Mouse (Mus musculus) intestine, embryonic 15.5 days (tissue): ENCODE results near the gene Rpsa. TPM values are rescaled to one million over a fixed set of nuclear protein-coding genes. Genes with fewer than 3 reads are reported as not detected.

ENCODE experiments used
- ATAC-seq: fragments of 200-750 bp; cut with Nextera tagmentation; 2 replicates; pipeline ENCODE4 v1.8.0; 2017; ENCODE audit warnings: moderate TSS enrichment, moderate library complexity
- H3K27ac ChIP-seq: fragments of 300-500 bp; sonication (generic); 2 replicates; pipeline ENCODE4 v1.5.1; 2015; ENCODE audit warnings: mild to moderate bottlenecking, inconsistent platforms
- H3K27me3 ChIP-seq: fragments of 300-500 bp; sonication (generic); replicated peaks from 2 replicates; pipeline ENCODE4 v1.6.1; 2015; ENCODE audit warnings: inconsistent platforms
- H3K36me3 ChIP-seq: fragments of 300-500 bp; sonication (generic); 2 replicates; pipeline ENCODE4 v1.6.1; 2015; ENCODE audit warnings: inconsistent platforms
- H3K4me1 ChIP-seq: fragments of 300-500 bp; sonication (generic); replicated peaks from 2 replicates; pipeline ENCODE4 v1.6.1; 2015; ENCODE audit warnings: inconsistent platforms
- H3K4me2 ChIP-seq: fragments of 300-500 bp; sonication (generic); replicated peaks from 2 replicates; pipeline ENCODE4 v1.6.1; 2015; ENCODE audit warnings: mild to moderate bottlenecking, inconsistent platforms
- H3K4me3 ChIP-seq: fragments of 300-500 bp; sonication (generic); replicated peaks from 2 replicates; pipeline ENCODE4 v1.5.1; 2015; ENCODE audit warnings: inconsistent platforms
- H3K9ac ChIP-seq: fragments of 300-500 bp; sonication (generic); 2 replicates; pipeline ENCODE4 v1.6.1; 2015; ENCODE audit warnings: inconsistent platforms
- H3K9me3 ChIP-seq: fragments of 300-500 bp; sonication (generic); 2 replicates; pipeline ENCODE4 v1.6.1; 2016; ENCODE audit warnings: inconsistent platforms
- WGBS: fragments of 180-500 bp; shearing (Covaris S2); methylation state at CpG from one replicate; pipeline ENCODE4 v1.1.7; 2015; 5-methylcytosine and 5-hydroxymethylcytosine counted together
- polyA plus RNA-seq: library from polyadenylated mRNA; unstranded; fragments of >200 nt; fragmentation: Nextera tagmentation; extraction: Ambion mirVana; gene quantifications from 2 replicates; pipeline ENCODE4 v1.2.1, GENCODE M21; 2015

Rpsa gene
- polyA plus RNA-seq, result 1,311 and 1,452 TPM in 2 replicates

DNA sequence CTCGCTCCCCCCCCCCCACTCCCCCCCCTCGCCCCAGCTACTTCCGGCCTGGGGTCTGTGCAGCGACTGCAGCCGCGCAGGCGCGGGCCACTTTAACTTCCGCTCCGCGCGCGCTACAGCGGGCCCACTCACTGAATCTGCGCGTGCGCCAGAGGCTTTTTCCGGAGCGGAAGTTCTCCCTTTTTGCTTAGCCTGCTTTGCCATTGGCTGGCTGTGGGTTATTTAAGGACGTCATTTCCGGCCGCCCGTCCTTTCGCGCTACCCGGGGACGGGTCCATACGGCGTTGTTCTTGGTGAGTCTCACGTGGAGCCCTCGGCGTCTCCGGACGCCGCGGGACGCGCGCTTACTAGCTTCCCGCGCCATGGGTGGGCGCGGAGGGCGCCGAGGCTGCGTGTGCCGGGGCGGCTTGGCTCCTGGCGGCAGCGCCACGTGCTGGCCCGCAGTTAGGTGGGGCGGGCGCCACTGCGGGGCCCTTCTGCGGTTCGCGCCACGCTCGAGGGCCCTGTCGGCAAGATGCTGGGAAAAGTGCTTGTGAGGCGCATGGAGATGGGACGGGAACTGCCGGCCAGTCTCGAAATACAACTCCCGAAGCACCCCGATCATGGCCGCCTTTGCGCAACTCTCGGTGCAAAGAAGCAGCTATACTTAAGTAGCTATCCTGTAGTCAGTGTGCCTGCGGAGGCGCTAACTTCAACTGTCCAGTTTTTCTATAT, at the start of gene Rpsa:
Gene Rpsa (plus strand): TSS at position 152 of the 714 bp plus-strand sequence.
- ATAC-seq, result peak; percentile 97
- H3K27me3 ChIP-seq, result no peaks in the 10 kb centered on the region
- peaks cover 32% of the 10 kb centered on the region for H3K36me3 ChIP-seq
- peak within 1 kb of the TSS; percentile 100 for H3K9ac ChIP-seq
- WGBS, result under 1% methylated on average over 67 of the region's 72 CpGs
- H3K4me2 ChIP-seq, result peak within 1 kb of the TSS; percentile 72
- H3K4me3 ChIP-seq, result peak within 1 kb of the TSS; percentile 98
- H3K9me3 ChIP-seq, result no peaks in the 10 kb centered on the region
- H3K4me1 ChIP-seq, result peaks cover 9% of the 10 kb centered on the region
- H3K27ac ChIP-seq, result peak within 1 kb of the TSS; percentile 94

DNA sequence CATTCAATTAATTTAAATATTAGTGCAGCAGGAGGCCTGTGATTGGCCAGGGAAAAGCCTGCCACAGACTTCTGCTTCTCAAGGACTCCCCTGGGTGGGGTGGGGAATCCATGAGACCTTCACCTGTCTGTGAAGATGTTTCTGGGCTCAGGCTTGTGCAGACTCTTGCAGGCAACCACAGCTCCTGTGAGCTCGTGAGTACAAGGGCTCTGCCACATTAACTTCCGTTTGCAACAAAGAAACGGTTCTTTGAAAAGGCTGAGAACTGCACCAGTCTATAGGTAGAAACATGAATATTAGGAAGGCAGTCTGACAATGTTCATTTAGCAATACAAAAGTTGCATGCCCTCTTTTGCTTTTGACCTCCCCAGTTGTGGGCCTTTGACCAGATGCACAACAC, 49.2 kb upstream of the Rpsa start:
- no peak overlapping the region for H3K27ac ChIP-seq
- H3K9ac ChIP-seq, result no peak overlapping the region
- no peak for ATAC-seq
- no peaks in the 10 kb centered on the region for H3K27me3 ChIP-seq
- H3K4me2 ChIP-seq, result no peak overlapping the region
- H3K4me3 ChIP-seq, result no peak overlapping the region
- no peaks in the 10 kb centered on the region for H3K9me3 ChIP-seq
- no peaks in the 10 kb centered on the region for H3K4me1 ChIP-seq
- no peaks in the 10 kb centered on the region for H3K36me3 ChIP-seq
- WGBS, result 86% methylated on average over 3 of the region's 3 CpGs

DNA sequence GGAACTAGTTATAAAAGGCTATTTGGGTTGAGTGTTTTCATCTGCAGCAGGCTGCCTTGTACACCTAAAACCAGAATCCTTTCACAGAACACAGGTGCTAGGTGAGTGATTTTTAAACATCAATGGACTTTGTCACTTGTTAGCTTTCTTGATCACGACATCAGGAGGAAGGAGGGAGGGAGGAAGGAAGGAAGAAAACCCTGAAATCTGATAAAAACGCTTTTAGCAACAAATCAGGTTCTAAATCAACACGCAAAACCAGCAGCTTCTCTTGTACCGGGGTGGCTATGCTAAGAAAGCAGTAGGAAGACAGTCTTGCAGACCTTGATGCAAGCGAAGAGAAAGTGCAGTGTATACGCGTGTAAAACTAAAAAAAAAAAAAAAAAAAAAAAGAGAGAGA, 47.6 kb upstream of the Rpsa start:
- no peak overlapping the region for H3K27ac ChIP-seq
- no peaks in the 10 kb centered on the region for H3K9me3 ChIP-seq
- no peak overlapping the region for H3K9ac ChIP-seq
- no peak overlapping the region for H3K4me3 ChIP-seq
- 62% methylated on average over 7 of the region's 7 CpGs for WGBS
- H3K36me3 ChIP-seq, result no peaks in the 10 kb centered on the region
- H3K4me1 ChIP-seq, result no peaks in the 10 kb centered on the region
- H3K27me3 ChIP-seq, result no peaks in the 10 kb centered on the region
- ATAC-seq, result no peak
- H3K4me2 ChIP-seq, result no peak overlapping the region

- Histone ChIP-seq H3K36me3 (no peaks in the 10 kb centered on the region), H3K27ac (no peak overlapping the region), H3K4me3 (no peak overlapping the region), H3K9me3 (no peaks in the 10 kb centered on the region), H3K4me1 (no peaks in the 10 kb centered on the region), H3K27me3 (no peaks in the 10 kb centered on the region), H3K4me2 (no peak overlapping the region), H3K9ac (no peak overlapping the region)
- no peak for ATAC-seq
- WGBS, result 80% methylated on average over 8 of the region's 8 CpGs
These were observed 46.9 kb upstream of the Rpsa start for GRCm38 (mm10) chr9:120080546-120081108.

DNA sequence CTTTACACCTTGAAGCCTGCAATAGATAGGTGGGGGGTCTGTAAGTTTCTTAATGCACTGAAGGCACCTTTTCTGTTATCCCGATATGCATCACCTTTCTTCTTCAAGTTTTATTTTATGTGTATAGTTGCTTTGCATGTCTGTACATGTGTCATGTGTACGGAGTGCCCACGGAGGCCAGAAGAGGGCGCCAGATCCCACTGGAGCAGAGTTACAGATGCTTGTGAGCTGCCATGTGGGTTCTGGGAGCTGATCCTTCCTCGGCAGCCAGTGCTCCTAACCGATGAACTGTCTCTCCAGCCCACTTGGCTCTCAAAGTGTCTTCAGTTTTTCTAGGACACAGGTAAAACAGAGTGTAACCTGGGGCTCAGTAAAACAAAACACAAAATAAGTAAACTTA, 46.2 kb upstream of the Rpsa start:
- Histone ChIP-seq H3K27ac (no peak overlapping the region), H3K9me3 (no peaks in the 10 kb centered on the region), H3K4me3 (no peak overlapping the region), H3K27me3 (no peaks in the 10 kb centered on the region), H3K9ac (no peak overlapping the region), H3K4me2 (no peak overlapping the region), H3K36me3 (no peaks in the 10 kb centered on the region), H3K4me1 (no peaks in the 10 kb centered on the region)
- 75% methylated on average over 6 of the region's 6 CpGs for WGBS
- no peak for ATAC-seq

- Histone ChIP-seq H3K27me3 (no peaks in the 10 kb centered on the region), H3K4me3 (no peak overlapping the region), H3K4me2 (no peak overlapping the region), H3K36me3 (no peaks in the 10 kb centered on the region), H3K9ac (no peak overlapping the region), H3K9me3 (no peaks in the 10 kb centered on the region), H3K4me1 (no peaks in the 10 kb centered on the region), H3K27ac (no peak overlapping the region)
- 75% methylated on average over 5 of the region's 5 CpGs for WGBS
- ATAC-seq, result no peak
These were observed 45.5 kb upstream of the Rpsa start for GRCm38 (mm10) chr9:120081967-120082366.

DNA sequence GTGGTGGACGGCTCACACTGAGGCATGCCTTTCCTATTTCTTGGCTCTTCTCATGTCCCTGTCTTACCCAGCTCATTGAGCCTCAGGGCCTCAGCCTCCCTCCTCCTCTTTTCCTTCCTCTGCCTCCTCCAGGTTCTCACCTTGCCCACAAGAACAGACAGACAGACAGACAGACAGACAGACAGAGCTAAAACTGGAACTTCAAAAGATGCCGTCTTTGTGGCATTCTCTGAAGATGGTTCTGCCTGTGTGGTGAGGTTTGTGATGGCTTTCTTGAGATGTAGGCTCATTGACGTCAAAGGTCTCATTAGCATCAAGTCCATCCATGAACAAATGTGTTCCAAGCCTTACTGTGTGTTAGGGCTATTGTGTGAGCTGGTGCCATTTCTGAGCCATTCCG, 44.8 kb upstream of the Rpsa start:
- Histone ChIP-seq H3K4me2 (no peak overlapping the region), H3K9me3 (no peaks in the 10 kb centered on the region), H3K36me3 (no peaks in the 10 kb centered on the region), H3K27ac (no peak overlapping the region), H3K4me3 (no peak overlapping the region), H3K27me3 (no peaks in the 10 kb centered on the region), H3K4me1 (no peaks in the 10 kb centered on the region), H3K9ac (no peak overlapping the region)
- no peak for ATAC-seq
- WGBS, result 89% methylated on average over 4 of the region's 4 CpGs

GRCm38 (mm10) chr9:120083158-120083894, 44.2 kb upstream of the Rpsa start:
- Histone ChIP-seq H3K27me3 (no peaks in the 10 kb centered on the region), H3K4me1 (no peaks in the 10 kb centered on the region), H3K27ac (no peak overlapping the region), H3K36me3 (no peaks in the 10 kb centered on the region), H3K4me2 (no peak overlapping the region), H3K9ac (no peak overlapping the region), H3K9me3 (no peaks in the 10 kb centered on the region), H3K4me3 (no peak overlapping the region)
- 83% methylated on average over 18 of the region's 18 CpGs for WGBS
- ATAC-seq, result no peak

GRCm38 (mm10) chr9:120084406-120084805, 43.1 kb upstream of the Rpsa start:
- no peaks in the 10 kb centered on the region for H3K9me3 ChIP-seq
- ATAC-seq, result no peak
- WGBS, result 83% methylated on average over 9 of the region's 9 CpGs
- no peak overlapping the region for H3K4me3 ChIP-seq
- no peak overlapping the region for H3K9ac ChIP-seq
- H3K27me3 ChIP-seq, result no peaks in the 10 kb centered on the region
- H3K4me2 ChIP-seq, result no peak overlapping the region
- H3K36me3 ChIP-seq, result no peaks in the 10 kb centered on the region
- H3K4me1 ChIP-seq, result no peaks in the 10 kb centered on the region
- no peak overlapping the region for H3K27ac ChIP-seq

- no peaks in the 10 kb centered on the region for H3K4me1 ChIP-seq
- no peak for ATAC-seq
- 85% methylated on average over 7 of the region's 7 CpGs for WGBS
These were observed 38.4 kb upstream of the Rpsa start for GRCm38 (mm10) chr9:120089125-120089524.

DNA sequence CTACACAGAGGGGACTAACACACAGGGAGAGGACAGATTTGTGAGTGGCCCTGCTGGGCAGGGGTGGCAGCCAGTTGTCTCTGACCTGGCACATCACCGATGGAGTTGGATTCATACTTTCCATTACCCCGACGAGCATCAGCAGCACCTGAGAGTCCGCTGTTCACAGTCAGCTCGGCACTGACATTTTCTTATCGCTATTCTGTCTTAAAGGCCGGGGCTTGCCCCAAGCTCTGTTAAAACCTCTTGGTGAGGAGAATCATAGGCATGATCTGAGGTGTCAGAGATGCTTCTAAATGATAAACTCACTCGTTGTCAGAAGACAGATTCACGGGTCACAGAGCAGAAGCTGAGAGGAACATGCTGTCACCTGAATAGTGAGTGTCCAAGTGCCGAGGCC, 36.4 kb upstream of the Rpsa start:
- H3K4me2 ChIP-seq, result no peak overlapping the region
- H3K27ac ChIP-seq, result no peak overlapping the region
- no peak for ATAC-seq
- no peaks in the 10 kb centered on the region for H3K9me3 ChIP-seq
- H3K9ac ChIP-seq, result no peak overlapping the region
- no peak overlapping the region for H3K4me3 ChIP-seq
- H3K27me3 ChIP-seq, result no peaks in the 10 kb centered on the region
- H3K4me1 ChIP-seq, result no peaks in the 10 kb centered on the region
- 82% methylated on average over 10 of the region's 10 CpGs for WGBS
- H3K36me3 ChIP-seq, result no peaks in the 10 kb centered on the region

More at GRCm38 (mm10) chr9:120089125-120089524, 38.4 kb upstream of the Rpsa start:
- H3K4me3 ChIP-seq, result no peak overlapping the region
- no peaks in the 10 kb centered on the region for H3K27me3 ChIP-seq
- H3K9me3 ChIP-seq, result no peaks in the 10 kb centered on the region
- no peaks in the 10 kb centered on the region for H3K36me3 ChIP-seq
- H3K27ac ChIP-seq, result no peak overlapping the region
- H3K4me2 ChIP-seq, result no peak overlapping the region
- H3K9ac ChIP-seq, result no peak overlapping the region

DNA sequence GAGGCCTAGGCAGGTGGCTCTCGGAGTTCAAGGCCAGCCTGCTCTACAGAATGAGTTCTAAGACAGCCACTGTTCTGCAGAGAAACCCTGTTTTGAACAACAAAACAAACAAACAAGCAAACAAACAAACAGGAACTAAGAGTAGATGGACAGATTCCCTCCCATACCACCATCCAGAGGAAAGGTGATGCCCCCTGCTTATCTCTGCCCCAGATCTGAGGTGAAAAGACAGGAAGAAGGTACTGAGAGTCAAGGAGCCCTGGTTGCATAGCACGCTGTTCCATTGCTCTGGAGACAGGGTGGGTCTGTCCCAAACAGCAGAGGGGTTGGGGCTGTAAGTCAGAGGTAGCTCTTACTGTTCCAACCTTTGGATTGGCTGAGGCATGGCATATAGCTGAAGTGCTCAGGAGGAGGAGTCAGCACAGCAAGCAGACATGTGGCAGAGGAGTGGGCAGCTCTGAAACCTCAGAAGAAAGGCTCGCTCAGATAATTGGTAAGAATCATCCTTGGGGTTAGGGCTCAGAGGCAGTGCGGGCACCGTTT, 35.7 kb upstream of the Rpsa start, which contains the start of gene Ccr8:
Gene Ccr8 (plus strand): TSS at position 419 of the 543 bp plus-strand sequence.
- Histone ChIP-seq H3K27ac (no peak within 1 kb of the TSS), H3K36me3 (no peaks in the 10 kb centered on the region), H3K4me1 (no peaks in the 10 kb centered on the region), H3K27me3 (no peaks in the 10 kb centered on the region), H3K4me3 (no peak within 1 kb of the TSS), H3K9me3 (no peaks in the 10 kb centered on the region), H3K4me2 (no peak within 1 kb of the TSS), H3K9ac (no peak within 1 kb of the TSS)
- ATAC-seq, result no peak
- 81% methylated on average over 5 of the region's 5 CpGs for WGBS
